Mouse (Mus musculus) testis, adult 2 months (tissue): ENCODE measurements around the gene Zbed3. TPM values are rescaled to one million over a fixed set of nuclear protein-coding genes. Genes with fewer than 3 reads are reported as not detected.

ENCODE experiments used
- H3K27ac ChIP-seq: fragments of 200-500 bp; 2 replicates; pipeline ENCODE4 v1.5.1; 2012; ENCODE audit warnings: low read depth, low read length; ENCODE audit not compliant: control insufficient read depth, insufficient read depth
- H3K27me3 ChIP-seq: fragments of 200-500 bp; 2 replicates; pipeline ENCODE4 v1.6.1; 2012; ENCODE audit warnings: mild to moderate bottlenecking, low read length, moderate library complexity; ENCODE audit not compliant: control insufficient read depth, insufficient read depth
- H3K36me3 ChIP-seq: fragments of 200-500 bp; 2 replicates; pipeline ENCODE4 v1.6.1; 2012; ENCODE audit warnings: mild to moderate bottlenecking, low read length; ENCODE audit not compliant: control insufficient read depth, insufficient read depth
- H3K4me1 ChIP-seq: fragments of 200-500 bp; 2 replicates; pipeline ENCODE4 v1.6.1; 2012; ENCODE audit warnings: low read length; ENCODE audit not compliant: control insufficient read depth, insufficient read depth
- H3K4me3 ChIP-seq: fragments of 200-500 bp; 2 replicates; pipeline ENCODE4 v1.5.1; 2012; ENCODE audit warnings: low read depth, mild to moderate bottlenecking, low read length, moderate library complexity, mixed read lengths; ENCODE audit not compliant: control insufficient read depth
- CTCF ChIP-seq: fragments of 200-500 bp; IDR thresholded peaks from 2 replicates; pipeline ENCODE4 v1.5.1; 2012; ENCODE audit warnings: low read depth, mild to moderate bottlenecking, inconsistent platforms, low read length, moderate library complexity; ENCODE audit not compliant: control insufficient read depth, insufficient read depth, insufficient replicate concordance
- POLR2A ChIP-seq: fragments of 200-500 bp; IDR thresholded peaks from 2 replicates; pipeline ENCODE4 v1.6.1; 2012; ENCODE audit warnings: low read depth, mild to moderate bottlenecking, inconsistent platforms, low read length, moderate library complexity; ENCODE audit not compliant: control insufficient read depth
- polyA plus RNA-seq: library from polyadenylated mRNA; depleted of rRNA; stranded (reverse); fragments of >200 nt; gene quantifications from 2 replicates; pipeline ENCODE4 v1.2.3, GENCODE M21; 2012

The Zbed3 gene
- polyA plus RNA-seq, 1 experiment = 26.5 TPM

GRCm38 (mm10) chr13:95325080-95325906, 1.9 kb downstream of the Zbed3 start:
- Histone ChIP-seq H3K27me3 (no peaks in the 10 kb centered on the region), H3K27ac (peak overlapping the region; percentile 93), H3K36me3 (no peaks in the 10 kb centered on the region; the same call in 1 of the 2 replicates)

GRCm38 (mm10) chr13:95325907-95326550, 2.6 kb downstream of the Zbed3 start:
- Histone ChIP-seq H3K4me3 (peak overlapping the region; percentile 88), H3K4me1 (peaks cover 20% of the 10 kb centered on the region), H3K27ac (no peak overlapping the region), H3K27me3 (no peaks in the 10 kb centered on the region), H3K36me3 (no peaks in the 10 kb centered on the region; the same call in 1 of the 2 replicates)
- no peak for TF ChIP-seq POLR2A
- TF ChIP-seq CTCF = no peak

More at GRCm38 (mm10) chr13:95325080-95325906, 1.9 kb downstream of the Zbed3 start:
- TF ChIP-seq POLR2A (peak; percentile 38; the same call in 1 of the 2 replicates), CTCF (no peak)
- Histone ChIP-seq H3K4me3 (peak overlapping the region; percentile 88), H3K4me1 (peaks cover 20% of the 10 kb centered on the region)

- Histone ChIP-seq H3K27me3 (no peaks in the 10 kb centered on the region), H3K4me1 (peaks cover 20% of the 10 kb centered on the region), H3K4me3 (peak overlapping the region; percentile 73), H3K27ac (no peak overlapping the region), H3K36me3 (no peaks in the 10 kb centered on the region; the same call in 1 of the 2 replicates)
- no peak for TF ChIP-seq CTCF
- no peak for TF ChIP-seq POLR2A
These were observed 3.4 kb downstream of the Zbed3 start for GRCm38 (mm10) chr13:95326611-95327344.

GRCm38 (mm10) chr13:95327345-95327741, 3.9 kb downstream of the Zbed3 start:
- TF ChIP-seq POLR2A (no peak), CTCF (no peak)
- Histone ChIP-seq H3K4me3 (peak overlapping the region; percentile 73), H3K27me3 (no peaks in the 10 kb centered on the region), H3K27ac (no peak overlapping the region), H3K36me3 (no peaks in the 10 kb centered on the region; the same call in 1 of the 2 replicates), H3K4me1 (peaks cover 20% of the 10 kb centered on the region)

- Histone ChIP-seq H3K27ac (no peak overlapping the region), H3K4me1 (peaks cover 12% of the 10 kb centered on the region), H3K36me3 (no peaks in the 10 kb centered on the region; the same call in 1 of the 2 replicates), H3K27me3 (no peaks in the 10 kb centered on the region), H3K4me3 (no peak overlapping the region)
- TF ChIP-seq CTCF (no peak), POLR2A (no peak)
These were observed 5.4 kb downstream of the Zbed3 start for GRCm38 (mm10) chr13:95328767-95329166.

GRCm38 (mm10) chr13:95330507-95330906, 7.1 kb downstream of the Zbed3 start:
- Histone ChIP-seq H3K36me3 (no peaks in the 10 kb centered on the region; the same call in 1 of the 2 replicates), H3K27ac (no peak overlapping the region)
- TF ChIP-seq CTCF = no peak
- TF ChIP-seq POLR2A = no peak

More at GRCm38 (mm10) chr13:95330507-95330906, 7.1 kb downstream of the Zbed3 start:
- Histone ChIP-seq H3K4me1 (peaks cover 12% of the 10 kb centered on the region), H3K4me3 (no peak overlapping the region), H3K27me3 (no peaks in the 10 kb centered on the region)
